In the genomic region with DNA sequence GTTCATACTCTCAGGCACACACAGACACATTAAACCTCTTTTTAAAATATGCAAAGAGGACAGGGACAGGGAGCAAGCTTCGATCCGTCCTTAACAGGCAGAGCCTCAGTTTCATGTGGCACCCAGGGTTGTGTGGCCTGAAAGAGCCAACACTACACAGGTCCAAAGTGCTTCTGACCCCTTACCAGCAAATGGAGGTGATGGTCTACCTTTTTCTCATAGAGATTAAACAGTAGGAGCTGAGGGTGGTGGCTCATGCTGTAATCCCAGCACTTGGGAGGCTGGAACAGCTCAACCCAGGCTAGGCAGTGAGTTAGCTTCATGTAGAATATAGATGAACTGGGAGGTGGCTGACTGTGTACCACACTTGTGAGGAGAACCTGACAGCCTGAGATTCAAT, we compare ENCODE assay signal across 16 mouse cellular contexts. TPM values are rescaled to one million over a fixed set of nuclear protein-coding genes. Genes with fewer than 3 reads are reported as not detected.
"Had no signal": no experiment of that assay in that cellular context is flagged by ENCODE, and none has a peak within 500 bp of the region (broad histone marks: within the 10 kb centered on the region; RNA-seq: fewer than 3 reads in every experiment).

No protein-coding gene starts in this region.

- H3K4me3 ChIP-seq: midbrain, embryonic 10.5 days; midbrain, embryonic 13.5 days; myocyte; neural tube, embryonic 13.5 days; neural tube, embryonic 15.5 days had no signal

- H3K27ac ChIP-seq: midbrain, embryonic 10.5 days; midbrain, embryonic 13.5 days; neural tube, embryonic 13.5 days; neural tube, embryonic 15.5 days had no signal

- H3K4me2 ChIP-seq: lung, embryonic 14.5 days; midbrain, embryonic 13.5 days; neural tube, embryonic 13.5 days; neural tube, embryonic 15.5 days had no signal

- H3K4me1 ChIP-seq: midbrain, embryonic 13.5 days; neural tube, embryonic 13.5 days; neural tube, embryonic 15.5 days had no signal

- H3K27me3 ChIP-seq: midbrain, embryonic 13.5 days; neural tube, embryonic 13.5 days; neural tube, embryonic 15.5 days had no signal

- H3K9ac ChIP-seq: lung, embryonic 14.5 days; midbrain, embryonic 13.5 days; neural tube, embryonic 13.5 days; neural tube, embryonic 15.5 days had no signal

- H3K36me3 ChIP-seq: midbrain, embryonic 10.5 days; midbrain, embryonic 13.5 days; neural tube, embryonic 13.5 days; neural tube, embryonic 15.5 days had no signal

- DNase-seq: lung, embryonic 14.5 days; right cerebral cortex, postnatal 25 days; right cerebral cortex, postnatal 4 days had no signal

- H3K9me3 ChIP-seq: midbrain, embryonic 10.5 days; midbrain, embryonic 13.5 days; neural tube, embryonic 13.5 days; neural tube, embryonic 15.5 days had no signal

RNA-seq across cellular contexts. Expression of gene 4930415O20Rik, which starts 8.5 kb away (rescaled TPM):
- total RNA-seq: megakaryocyte, adult 5-6 weeks; megakaryocyte-erythroid progenitor cell, adult 5-6 weeks had no signal
- polyA plus RNA-seq: liver, embryonic 16.5 days; lung, embryonic 14.5 days; lung, embryonic 16.5 days; midbrain, embryonic 10.5 days; midbrain, embryonic 13.5 days; midbrain, embryonic 16.5 days; neural tube, embryonic 11.5 days; neural tube, embryonic 13.5 days; neural tube, embryonic 15.5 days; stomach, embryonic 14.5 days; urinary bladder, adult 2 months had no signal

RNA-seq across cellular contexts. Expression of gene Cacnb3, which starts 51.3 kb away (rescaled TPM):
- total RNA-seq: megakaryocyte-erythroid progenitor cell, adult 5-6 weeks had no signal
